Mouse (Mus musculus) left cerebral cortex, postnatal 25 days (tissue): ENCODE measurements at regions not wholly inside any gene's neighbourhood (a gene's known extent, or its start where the extent isn't known, plus 50 kb on each side); places are given as distances from the start of the nearest gene placed in this dataset.

Experiments used
- DNase-seq, 2 experiments: peaks; one replicate each; pipeline ENCODE4 v3.0.0; 2022; ENCODE audit warnings: low spot score in 2 of 2, mixed read lengths in 1 of 2
- intact Hi-C: fragments of 180-260 bp; cut with DNase I; formaldehyde crosslinking; loops from one replicate; pipeline ENCODE4 v1.15.1; 2025

DNA sequence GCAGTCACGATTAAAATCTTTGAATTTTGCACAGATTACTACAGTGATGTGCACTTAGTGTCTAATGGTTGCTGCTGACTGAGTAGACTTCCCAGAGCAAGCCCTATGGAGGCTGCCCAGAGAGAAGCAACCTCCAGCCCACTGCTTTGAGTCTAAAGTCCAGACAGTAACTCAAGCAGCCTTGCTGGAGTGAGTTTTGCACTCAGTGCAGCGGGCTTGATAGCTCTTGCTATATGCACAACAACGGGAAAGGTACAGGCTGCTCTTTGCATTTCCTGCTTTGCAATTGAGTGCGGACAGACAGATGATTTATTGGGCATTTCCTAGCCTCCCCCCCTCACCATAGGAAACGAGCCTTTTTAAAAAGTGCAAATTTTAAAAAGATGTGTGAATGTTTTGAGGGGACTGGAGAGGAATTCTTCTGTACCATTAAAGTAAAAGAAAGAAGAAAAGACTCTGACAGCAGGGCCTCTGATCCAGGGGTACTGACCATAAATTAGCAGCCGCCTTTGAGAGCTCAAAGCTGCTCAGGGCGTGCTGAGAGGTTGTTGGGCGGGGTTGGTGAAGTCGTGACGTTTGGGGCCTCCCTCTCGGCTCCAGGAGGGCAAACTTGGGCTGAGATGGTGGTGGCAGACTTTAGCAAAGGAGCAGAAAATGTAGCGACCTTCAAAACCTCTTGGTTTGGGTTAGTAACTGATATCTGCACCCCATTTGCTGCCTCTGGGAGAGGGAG lies 214.4 kb downstream of the Zfp36l1 start:
- intact Hi-C loops = no loop called here

DNA sequence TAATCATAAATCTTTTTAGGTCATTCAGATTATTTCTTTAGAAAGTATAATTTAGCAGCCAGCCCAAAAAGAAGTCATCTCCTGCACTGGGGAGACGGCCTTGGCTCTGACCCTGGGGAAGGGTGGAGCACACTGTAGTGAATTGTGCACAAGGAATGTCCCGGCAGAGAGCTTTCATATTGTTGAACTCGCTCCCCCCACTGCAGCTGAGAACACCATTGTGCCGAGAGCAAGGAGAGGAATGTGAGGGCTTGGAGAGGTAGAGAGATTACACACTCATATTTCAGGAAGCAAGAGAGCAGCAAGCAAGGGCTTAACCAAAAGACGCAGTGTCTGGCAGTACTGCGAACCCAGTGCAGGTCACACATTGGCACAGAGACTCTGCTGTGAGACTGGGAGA lies 216.8 kb downstream of the Zfp36l1 start:
- intact Hi-C loops = no loop called here
- no peak for DNase-seq

More for the DNA sequence above, 214.4 kb downstream of the Zfp36l1 start:
- DNase-seq = no peak

DNA sequence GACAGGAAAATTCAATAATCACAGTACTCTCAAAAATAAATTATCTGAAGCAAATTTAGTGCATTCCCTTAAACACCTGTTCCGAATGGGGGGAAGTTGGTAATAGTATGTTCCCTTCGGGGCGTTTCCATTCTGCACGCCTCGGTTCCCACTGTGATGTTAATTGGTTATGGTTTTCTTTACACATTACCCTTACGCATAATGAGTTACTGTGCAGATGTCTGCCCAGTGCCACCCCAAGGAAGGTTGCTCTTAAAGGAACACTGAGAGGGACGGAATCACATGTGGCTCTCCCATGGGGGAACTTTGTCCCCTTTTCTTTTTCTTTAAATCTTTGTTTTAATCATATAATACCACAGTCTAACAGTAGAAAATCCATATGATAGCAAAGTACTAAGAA lies 217.5 kb downstream of the Zfp36l1 start:
- intact Hi-C loops = no loop called here
- no peak for DNase-seq

DNA sequence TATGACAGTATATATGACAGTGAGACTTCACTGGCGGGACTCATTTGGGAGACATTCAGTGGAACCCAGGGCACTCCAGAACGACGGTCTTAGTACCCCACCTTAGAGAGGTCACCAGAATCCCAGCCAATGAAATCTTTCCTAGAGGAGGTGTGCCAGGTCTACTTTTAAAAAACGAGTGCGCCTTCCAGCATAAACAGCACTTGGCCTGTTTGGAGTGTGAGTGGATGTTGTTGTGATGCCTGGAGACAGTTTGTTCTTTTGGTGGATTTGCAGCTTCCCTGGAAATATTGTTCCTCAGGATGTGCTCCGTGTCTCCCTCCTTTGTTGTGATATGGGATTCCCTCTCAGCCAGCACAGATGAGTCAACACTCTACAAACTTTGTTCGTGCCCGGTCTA lies 219.9 kb downstream of the Zfp36l1 start:
- intact Hi-C loops = no loop called here
- no peak for DNase-seq

DNA sequence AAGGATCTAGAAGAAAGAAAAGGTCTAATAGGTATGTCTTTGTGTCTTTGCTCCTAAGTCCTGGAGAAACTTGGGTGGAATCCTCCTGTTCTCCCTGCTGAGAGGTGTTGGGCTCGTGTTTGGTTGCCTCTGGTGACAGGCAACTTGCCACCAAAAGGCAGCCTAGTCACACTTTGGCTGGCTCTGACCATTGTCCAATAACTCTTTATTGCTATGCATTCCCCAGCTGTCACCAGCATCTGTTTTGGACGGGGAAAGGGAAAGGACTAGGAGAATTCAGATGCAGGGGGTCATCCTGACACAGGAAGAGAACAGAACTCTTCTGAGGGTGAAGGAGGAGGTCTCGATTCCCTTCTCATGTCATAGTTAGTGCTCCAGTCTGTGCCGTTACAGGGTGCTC lies 220.9 kb downstream of the Zfp36l1 start:
- intact Hi-C loops = no loop called here
- no peak for DNase-seq

DNA sequence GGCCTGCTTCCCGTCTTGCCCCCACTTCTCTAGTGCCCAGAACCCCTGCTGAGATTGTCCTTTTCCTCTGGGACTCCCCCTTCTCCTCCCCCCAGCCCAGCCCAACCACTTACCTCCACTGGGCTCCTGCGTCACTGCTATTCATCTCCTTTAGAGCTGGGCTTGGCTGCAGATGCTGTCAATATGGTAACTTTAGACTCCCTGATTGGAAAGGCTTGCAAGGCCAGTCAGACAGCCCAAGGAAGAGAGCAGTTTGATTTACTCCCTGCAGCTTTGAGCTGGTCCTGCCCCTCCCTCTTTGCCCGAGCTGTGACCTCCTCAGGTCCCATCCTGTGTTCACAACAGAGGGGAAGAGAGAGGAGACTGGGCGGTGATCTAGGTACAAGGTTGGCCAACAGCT lies 221.9 kb downstream of the Zfp36l1 start:
- no peak for DNase-seq
- intact Hi-C loops = no loop called here

DNA sequence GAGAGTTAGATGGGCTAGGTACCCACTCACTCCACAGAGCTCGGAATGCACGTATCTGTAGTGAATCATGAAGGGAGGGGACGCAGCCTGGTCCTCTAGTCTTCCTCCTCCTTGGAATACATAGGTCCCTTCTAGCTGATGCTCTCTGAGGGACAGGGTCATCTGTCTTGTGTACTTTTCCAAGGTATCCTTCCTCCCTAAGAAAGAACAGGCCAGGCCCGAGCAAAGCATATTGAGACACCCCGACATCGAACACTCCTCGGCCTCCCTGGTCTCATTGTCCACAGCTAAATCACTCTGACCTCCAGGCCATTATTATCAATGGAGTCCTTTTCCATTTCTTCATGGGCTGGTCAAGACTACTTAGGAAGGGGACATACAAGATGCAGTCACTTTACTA lies 222.5 kb downstream of the Zfp36l1 start:
- intact Hi-C loops = no loop called here
- DNase-seq = no peak

DNA sequence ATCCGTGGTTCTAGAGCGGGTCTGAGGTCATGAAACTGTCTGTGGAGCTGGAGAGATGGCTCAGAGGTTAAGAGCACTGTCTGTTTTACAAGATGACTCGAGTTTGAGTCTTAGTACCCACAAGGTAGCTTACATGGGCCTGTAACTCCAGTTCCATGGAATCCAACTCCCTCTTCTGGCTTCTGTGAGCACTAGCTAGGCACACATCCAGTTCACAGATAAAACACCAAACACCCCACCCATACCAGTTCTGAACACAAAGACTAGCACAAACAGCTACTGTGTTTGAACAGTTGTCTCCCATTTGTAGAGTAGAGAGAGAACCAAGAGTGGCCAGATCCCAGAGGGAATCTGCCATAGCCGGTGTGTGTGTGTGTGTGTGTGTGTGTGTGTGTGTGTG lies 224.0 kb downstream of the Zfp36l1 start:
- intact Hi-C loops = no loop called here
- DNase-seq = no peak

DNA sequence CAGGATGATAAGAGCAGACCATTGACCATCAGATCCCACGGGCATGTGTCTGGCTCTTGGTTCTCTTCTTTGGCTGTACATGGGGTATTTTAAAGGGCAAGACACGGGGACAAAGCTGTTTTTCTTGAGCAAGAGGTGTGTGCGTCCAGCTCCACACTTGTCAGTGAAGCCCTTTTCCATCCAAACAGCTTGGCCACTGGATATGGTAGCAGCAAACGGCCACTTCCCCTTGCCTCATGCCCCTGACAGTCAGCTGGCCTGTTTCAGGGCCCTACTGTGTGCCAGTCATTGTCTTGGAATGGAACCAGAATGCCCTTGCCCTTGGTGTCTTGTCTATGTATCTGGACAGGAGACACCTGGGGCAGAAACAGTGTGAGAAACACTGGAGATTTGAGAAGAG lies 224.7 kb downstream of the Zfp36l1 start:
- no peak for DNase-seq
- intact Hi-C loops = no loop called here

DNA sequence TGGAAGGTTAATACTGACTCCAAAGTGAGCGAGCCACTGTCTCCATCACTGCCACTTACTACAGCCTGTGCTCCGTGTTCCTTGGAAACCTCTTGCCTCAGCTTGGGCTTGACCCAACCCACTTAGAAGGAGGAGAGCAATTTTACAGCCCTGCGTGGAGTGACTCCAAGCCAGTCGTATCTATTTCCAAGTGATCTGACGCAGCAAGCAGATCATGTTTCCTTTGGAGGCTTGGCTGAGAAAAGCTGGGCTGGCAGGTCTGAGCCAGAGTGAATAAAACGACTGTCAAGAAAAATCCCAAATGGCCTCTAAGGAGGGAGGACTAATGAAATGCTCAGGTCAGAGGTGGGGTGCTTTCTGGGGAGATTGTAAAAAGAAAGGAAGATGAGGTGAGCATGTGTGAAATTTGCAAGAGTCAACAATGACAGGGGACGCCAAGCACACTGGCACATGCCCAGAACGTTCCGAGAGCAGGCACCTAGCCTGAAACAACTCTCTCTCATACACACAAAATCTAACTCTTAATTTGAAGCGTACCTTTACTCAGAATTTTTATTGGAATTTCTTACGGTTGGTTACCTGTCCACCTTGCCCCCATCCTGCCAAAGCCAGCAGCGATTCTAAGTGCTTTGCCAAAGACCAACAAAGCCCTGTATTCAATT lies 225.5 kb downstream of the Zfp36l1 start:
- intact Hi-C loops = no loop called here
- DNase-seq = peak in 1 of 2 experiments; percentile 34

DNA sequence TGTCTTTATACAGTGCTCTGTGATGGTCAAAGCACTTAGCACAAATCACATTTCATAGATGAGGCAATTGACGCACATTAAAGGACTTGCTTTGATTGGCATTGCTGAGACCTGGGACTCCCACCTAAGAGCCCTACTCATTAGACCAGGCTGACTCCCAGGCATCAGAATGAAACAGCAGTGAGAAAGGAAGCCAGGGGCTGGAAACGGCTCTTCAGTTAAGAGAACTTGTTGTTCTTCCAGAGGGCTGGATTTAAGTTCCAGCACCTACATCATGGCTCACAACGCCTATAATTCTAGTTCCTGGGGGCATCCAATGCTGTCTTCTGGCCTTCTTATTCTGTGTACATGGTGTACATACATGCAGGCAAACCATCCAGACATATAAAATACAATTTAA lies 226.3 kb downstream of the Zfp36l1 start:
- intact Hi-C loops = no loop called here
- no peak for DNase-seq

DNA sequence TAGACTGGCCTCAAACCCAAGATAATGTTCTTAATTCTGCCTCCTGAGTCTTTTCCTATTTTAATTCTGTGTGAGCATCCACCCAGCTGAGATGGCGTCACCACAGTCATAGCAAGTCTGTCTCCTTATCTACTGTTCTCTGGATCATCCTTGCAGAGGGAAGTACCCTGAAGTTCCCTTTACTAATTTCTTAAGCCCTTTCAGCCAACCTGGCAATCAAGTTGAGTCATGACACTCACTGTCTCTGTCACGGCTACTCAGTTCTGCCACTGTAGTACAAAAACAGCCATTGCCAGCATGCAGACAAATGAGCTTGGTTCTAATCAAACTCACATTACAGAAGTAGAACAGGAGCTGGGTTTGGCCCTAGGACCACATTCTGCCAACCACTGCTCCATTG lies 227.5 kb downstream of the Zfp36l1 start:
- DNase-seq = no peak
- intact Hi-C loops = no loop called here

DNA sequence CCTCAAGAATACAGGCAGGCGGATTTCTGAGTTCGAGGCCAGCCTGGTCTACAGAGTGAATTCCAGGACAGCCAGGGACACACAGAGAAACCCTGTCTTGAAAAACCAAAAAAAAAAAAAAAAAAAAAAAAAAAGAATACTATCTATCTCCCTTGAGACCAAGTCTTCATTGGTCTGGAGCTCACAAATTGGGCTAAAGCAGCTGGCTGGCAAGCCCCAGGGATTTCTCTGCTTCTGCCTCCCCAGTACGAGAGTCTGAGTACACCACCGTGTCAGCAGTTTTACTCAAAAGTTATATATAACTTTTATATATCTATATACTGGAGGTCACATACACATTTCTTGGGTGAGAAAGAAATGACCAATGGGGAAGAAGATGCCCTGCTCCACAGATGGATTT lies 229.2 kb downstream of the Zfp36l1 start:
- intact Hi-C loops = no loop called here
- no peak for DNase-seq

DNA sequence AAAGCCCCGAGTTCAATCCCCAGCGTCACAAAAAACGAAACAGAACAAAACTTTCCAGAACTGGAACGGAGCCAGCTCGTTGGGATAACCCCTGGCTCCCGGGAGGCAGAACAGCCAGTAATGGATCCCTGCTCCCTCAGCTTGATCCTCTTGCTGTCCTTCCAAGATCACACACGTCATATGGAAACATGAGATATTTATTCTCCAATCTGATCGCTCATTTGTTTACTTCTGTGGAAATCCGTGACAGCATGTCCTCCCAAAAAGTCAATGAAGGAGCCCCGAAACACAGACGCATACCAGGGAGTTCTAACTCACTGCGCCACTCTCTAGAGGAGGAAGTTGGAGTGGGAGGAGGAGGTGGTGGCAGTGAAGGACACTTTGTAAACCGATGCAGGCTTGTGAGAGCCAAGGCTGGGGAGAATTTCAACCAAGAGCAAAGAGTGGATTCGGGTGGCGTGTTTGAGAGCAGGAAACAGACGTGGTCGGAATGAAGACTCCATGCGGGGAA lies 232.0 kb downstream of the Zfp36l1 start:
- intact Hi-C loops = no loop called here
- no peak for DNase-seq

DNA sequence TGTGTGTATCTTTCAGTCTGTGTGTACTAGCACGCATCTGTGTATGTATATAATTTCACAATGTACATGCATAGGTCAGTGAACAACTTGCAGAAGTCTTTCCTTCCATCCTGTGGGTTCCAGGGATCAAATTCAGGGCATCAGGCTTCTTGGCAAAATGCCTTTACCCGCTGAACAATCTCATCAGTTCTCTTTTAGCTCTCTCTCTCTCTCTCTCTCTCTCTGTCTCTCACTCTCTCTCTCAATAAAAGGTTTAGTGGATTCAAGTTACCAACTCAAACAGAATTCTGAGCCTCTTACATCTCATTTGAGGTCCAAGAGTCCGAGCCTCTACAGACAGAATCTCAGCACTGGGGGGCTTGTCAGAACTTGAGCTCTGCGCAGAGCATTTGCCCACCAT lies 232.5 kb downstream of the Zfp36l1 start:
- intact Hi-C loops = no loop called here
- no peak for DNase-seq

DNA sequence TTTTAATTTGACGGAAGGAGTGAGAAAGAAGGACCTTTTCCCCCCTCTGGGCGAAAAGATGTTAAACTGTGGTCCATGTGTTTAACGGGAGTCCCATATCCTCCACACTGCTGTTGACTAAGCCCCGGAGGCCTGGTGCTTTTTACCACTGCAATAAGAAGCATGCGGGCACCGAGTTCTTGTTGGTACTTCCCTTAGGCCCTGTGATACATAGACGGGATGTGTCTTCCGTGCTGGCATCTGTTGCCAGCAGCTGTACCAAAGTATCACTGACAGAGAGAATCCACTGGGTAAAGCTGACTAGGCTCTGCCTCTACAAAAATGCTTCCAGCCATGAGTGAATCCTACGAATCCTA lies 232.9 kb downstream of the Zfp36l1 start:
- DNase-seq = peak in 1 of 2 experiments; percentile 22
- intact Hi-C loops = no loop called here

DNA sequence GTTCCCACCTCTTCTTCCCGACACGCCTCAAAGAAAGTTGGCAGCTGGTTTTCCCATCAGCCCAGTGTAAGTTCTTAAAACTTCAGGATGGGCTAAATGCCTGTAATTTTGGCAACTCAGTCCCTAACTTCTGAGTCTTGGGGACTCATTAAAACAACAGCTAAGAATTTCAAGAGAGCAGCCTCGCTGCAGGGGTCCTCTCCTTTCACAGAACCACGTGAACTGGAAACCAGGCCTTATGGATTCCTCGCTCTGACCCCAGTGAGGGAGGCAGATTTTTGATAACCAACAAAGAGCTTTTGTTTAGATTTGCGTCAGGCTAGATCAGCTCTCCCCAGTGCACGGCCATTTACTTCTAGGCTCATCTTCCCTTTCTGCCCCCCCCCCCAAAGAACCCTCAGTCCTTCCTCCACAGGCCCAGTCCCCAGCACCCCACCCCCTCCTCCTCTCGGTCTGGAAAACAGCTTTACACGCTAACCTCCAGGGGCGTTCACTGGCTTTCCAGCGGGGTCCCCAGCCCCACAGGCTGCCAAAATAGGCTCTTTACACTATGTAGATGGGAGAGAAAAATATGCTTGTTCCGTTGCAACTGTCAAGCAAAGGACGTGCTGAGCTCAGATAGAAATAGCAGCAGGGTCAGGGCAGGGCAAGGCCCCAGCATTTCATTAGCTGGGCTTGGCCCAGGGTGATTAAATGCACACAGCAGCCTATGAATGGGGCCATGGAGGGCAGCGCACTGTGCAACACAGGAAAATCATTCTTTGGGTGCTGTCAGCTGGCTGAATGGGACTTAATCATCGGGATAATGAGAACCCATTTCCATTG lies 233.5 kb downstream of the Zfp36l1 start:
- peak in 1 of 2 experiments; percentile 10 for DNase-seq
- intact Hi-C loops = no loop called here

DNA sequence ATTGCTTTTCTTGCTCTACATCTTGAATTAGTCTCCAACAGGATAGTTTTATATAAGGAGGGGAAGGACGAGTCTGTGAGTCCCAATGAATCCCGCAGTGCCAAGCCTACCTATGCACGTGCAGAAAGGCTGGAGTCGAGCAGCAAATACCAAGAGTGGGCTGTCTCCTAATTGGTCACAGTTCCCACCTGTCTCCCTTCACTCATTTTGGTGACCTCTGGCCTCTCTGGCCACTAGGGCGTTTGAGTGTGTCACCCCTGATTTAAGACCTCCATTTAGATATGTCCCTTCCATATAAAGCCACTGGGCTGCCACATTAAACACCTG lies 234.1 kb downstream of the Zfp36l1 start:
- intact Hi-C loops = no loop called here
- no peak for DNase-seq

DNA sequence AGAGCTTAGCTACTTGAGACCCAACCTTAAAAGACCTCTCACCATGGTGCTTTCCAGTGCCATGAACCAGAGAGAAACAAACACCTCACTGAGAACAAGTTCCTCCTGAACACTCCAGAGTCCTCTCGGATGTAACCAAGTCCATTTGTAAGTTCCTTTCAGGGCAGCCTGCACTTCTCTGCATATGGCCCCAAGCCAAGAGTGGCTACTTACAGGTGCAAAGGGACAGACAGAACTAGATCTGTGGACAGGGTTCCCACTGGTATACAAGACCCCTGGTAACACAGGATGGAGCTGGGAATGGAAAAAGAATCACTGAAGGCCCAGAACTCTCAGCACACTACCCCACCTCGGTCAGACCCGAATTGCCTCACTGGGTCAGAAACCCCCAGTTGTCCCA lies 234.7 kb downstream of the Zfp36l1 start:
- no peak for DNase-seq
- intact Hi-C loops = no loop called here

DNA sequence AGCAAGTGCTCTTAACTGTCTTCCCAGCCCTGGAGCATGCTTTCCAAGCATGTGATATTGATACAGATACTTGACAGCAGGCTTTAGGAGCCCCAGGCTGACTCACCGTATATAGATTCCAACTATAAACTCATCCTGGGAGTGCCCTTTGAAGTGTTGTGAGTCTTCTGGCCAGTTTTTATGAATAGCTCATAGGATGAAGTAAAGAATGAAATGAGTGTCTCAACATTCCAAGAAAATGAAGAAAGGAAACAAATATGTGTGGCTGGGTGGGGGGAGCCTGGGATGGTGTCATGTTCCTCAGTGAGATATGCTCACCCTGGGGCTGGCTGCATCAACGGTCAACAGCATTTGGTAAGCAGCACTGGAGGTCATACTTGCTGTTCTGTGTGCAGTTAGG lies 238.5 kb downstream of the Zfp36l1 start:
- no peak for DNase-seq
- intact Hi-C loops = no loop called here

DNA sequence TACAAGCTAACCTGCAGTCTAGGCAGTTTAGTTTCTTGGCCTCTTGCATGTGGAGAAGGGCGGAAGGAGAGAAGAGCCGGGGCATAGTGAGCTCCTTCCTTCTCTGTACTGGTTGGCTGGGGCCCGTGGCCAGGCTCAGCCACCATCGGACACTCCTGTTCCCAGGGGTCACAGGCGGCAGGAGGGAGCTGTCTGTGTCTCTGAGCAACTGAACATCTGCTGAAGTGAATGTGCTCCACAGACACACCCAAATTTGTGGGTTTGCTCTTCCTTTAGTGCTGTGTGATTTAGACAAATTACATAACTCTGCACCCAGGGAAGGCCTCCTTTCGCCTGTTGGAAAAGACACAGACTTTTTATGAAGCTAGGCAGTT lies 247.6 kb downstream of the Zfp36l1 start:
- DNase-seq = no peak
- intact Hi-C loops = no loop called here
